Mouse (Mus musculus): ENCODE data around the gene Gm21028.
"Not testable (repeated sequence)": the region's sequence is repeated elsewhere in the genome, so short reads cannot be mapped to it uniquely, and the experiment has no call there.

Gm21028 gene

DNA sequence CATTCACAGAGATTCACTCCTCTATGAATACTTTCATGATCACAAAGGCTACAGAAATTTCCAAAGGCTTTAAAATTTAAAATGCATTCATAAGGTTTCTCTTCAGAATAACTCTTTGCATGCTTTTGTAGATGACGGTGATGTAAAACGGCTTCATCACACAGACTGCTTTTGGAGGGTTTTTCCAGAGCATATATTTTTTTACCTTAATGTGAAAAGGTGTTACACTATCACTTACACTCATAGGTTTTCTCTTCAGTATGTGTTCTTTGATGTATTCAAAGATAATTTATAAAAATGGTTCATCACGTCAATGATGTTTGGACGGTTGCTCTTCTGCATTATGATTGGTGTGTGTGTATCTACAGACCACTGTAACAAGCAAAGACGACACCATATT lies at the start of gene Gm21028:
Gene Gm21028 (minus strand): TSS at position 101 of the 400 bp plus-strand sequence.
- no peak for DNase-seq (ENCODE audit: low spot score in 2 of 2)

DNA sequence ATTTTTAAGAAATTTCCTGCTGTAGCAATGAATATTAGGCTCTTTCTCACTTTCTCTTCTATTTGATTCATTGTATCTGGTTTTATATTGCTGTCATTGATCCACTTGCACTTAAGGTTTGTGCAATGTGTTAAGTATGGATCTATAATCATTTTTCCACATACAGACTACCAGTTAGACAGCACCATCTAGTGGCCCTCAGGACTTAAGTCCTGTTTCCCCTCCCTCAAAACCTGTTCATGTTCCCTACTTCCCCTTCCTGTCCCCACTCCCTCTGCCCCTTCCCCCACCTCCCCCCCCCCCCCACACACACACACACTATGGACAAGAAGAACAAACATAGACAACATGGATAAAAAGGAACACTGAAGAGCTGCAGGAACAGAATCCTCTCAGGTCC lies 17.3 kb upstream of the Gm21028 start:
- DNase-seq (ENCODE audit: low spot score in 2 of 2), result not testable (repeated sequence)

- DNase-seq (ENCODE audit: low spot score in 2 of 2), result not testable (repeated sequence)
Measured at GRCm38 (mm10) chr7:42592413-42592812, 14.0 kb upstream of the Gm21028 start, which contains the start of gene Zfp977. Gene Zfp977, minus strand, starts transcription at chr7:42592547.

GRCm38 (mm10) chr7:42591311-42591710 lies 12.9 kb upstream of the Gm21028 start:
- not testable (repeated sequence) for DNase-seq (ENCODE audit: low spot score in 2 of 2)

DNA sequence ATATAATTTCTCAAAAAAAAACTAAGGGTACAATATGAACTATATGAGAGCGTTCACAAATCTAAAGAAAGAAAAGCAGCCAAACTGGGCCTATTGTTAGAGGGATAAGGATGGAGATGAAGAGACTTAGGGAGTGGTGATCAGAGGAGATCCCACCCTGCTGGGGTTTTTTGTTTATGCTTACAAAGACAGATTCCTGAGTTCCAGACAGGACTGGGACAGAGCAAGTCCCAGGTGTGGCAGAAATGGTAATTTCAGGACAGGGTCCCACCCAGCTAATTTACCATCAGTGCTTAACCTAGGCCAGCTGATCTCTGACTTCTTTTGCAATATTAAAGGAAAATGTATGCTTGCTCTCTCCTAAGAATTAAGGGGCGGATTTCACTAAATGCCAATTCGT lies 26.6 kb downstream of the Gm21028 start:
- DNase-seq (ENCODE audit: low spot score in 2 of 2), result no peak

All from right cerebral cortex, adult 2 months (tissue).